Mouse (Mus musculus) midbrain, embryonic 12.5 days (tissue): Measurements from ENCODE around the gene Camsap2. TPM values are rescaled to one million over a fixed set of nuclear protein-coding genes. Genes with fewer than 3 reads are reported as not detected.

ENCODE experiments used
- ATAC-seq: fragments of 200-750 bp; cut with Nextera tagmentation; 2 replicates; pipeline ENCODE4 v1.8.0; 2017; ENCODE audit warnings: low read depth, moderate TSS enrichment, moderate library complexity; ENCODE audit not compliant: low FRiP score
- H3K27ac ChIP-seq: fragments of 300-500 bp; sonication (generic); replicated peaks from 2 replicates; pipeline ENCODE4 v1.5.1; 2016; ENCODE audit warnings: mild to moderate bottlenecking
- H3K27me3 ChIP-seq: fragments of 300-500 bp; sonication (generic); 2 replicates; pipeline ENCODE4 v1.6.1; 2016; ENCODE audit warnings: mild to moderate bottlenecking
- H3K36me3 ChIP-seq: fragments of 300-500 bp; sonication (generic); 2 replicates; pipeline ENCODE4 v1.6.1; 2016
- H3K4me1 ChIP-seq: fragments of 300-500 bp; sonication (generic); 2 replicates; pipeline ENCODE4 v1.6.1; 2016
- H3K4me2 ChIP-seq: fragments of 300-500 bp; sonication (generic); replicated peaks from 2 replicates; pipeline ENCODE4 v1.6.1; 2016; ENCODE audit warnings: mild to moderate bottlenecking, moderate library complexity
- H3K4me3 ChIP-seq: fragments of 300-500 bp; sonication (generic); 2 replicates; pipeline ENCODE4 v1.5.1; 2016; ENCODE audit warnings: mild to moderate bottlenecking
- H3K9ac ChIP-seq: fragments of 300-500 bp; sonication (generic); replicated peaks from 2 replicates; pipeline ENCODE4 v1.6.1; 2016; ENCODE audit warnings: mild to moderate bottlenecking, moderate library complexity
- H3K9me3 ChIP-seq: fragments of 300-500 bp; sonication (generic); 2 replicates; pipeline ENCODE4 v1.6.1; 2016; ENCODE audit warnings: mild to moderate bottlenecking
- WGBS: fragments of 180-500 bp; shearing (Covaris S2); methylation state at CpG from one replicate; pipeline ENCODE4 v1.1.7; 2016; 5-methylcytosine and 5-hydroxymethylcytosine counted together
- polyA plus RNA-seq: library from polyadenylated mRNA; unstranded; fragments of >200 nt; fragmentation: Nextera tagmentation; extraction: Ambion mirVana; gene quantifications from 2 replicates; pipeline ENCODE4 v1.2.1, GENCODE M21; 2016

The Camsap2 gene
- 34.2 and 38.8 TPM in 2 replicates for polyA plus RNA-seq

DNA sequence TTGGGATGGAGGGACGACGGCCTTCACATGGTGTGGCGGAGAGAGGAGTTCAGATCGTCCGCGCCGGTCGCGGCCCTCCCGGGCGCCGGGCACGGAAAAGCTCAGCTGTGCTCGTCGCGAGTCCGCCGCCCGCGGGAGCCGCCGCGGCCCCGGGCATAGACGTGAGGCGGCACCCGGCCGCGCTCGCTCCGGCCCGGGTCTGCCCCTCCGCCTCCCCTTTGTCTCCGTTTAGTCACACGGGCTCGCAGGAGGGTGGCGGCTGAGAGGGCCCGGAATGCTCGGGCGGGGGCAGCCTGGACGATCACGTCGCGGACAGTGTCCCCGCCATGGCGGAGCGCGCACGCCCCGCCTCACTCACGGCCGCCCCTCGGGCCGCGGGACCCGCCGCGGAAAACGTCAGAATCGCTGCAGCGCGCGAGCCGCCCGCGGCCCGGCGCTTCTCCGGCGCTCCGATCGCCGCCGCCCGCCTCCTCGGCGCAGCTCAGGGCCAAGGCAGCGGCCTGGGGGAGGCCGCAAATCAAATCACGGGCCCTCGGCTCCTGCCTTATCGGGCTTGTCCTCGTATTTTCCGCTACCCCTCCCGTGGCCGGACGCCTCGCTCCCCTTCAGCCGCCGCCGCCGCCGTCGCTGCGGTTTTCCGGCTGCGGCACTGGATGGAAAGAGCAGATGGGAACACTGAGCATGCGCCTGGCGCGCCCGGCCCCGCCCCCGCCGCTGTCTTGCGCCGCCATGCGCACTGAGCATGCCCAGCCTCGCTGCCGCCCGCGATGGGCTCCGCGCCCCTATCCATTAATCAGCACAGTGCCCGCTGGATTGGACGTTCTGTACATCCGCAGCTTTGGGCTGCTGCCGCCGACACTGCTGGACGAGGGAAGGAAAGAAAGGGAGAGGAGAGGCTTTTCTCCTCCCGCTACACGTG is at the start of gene Camsap2:
TSS of gene Camsap2 (minus strand) at position 651 of the 919 bp plus-strand sequence.
- H3K4me3 ChIP-seq: peak within 1 kb of the TSS; percentile 93
- peak within 1 kb of the TSS; percentile 96 for H3K9ac ChIP-seq
- peaks cover 34% of the 10 kb centered on the region for H3K4me1 ChIP-seq
- peaks cover 7% of the 10 kb centered on the region; the same call in 1 of the 2 replicates for H3K27me3 ChIP-seq
- no peaks in the 10 kb centered on the region for H3K36me3 ChIP-seq
- under 1% methylated on average over 106 of the region's 121 CpGs for WGBS
- H3K9me3 ChIP-seq: no peaks in the 10 kb centered on the region
- H3K4me2 ChIP-seq: peak within 1 kb of the TSS; percentile 77
- ATAC-seq: peak; percentile 98
- H3K27ac ChIP-seq: peak within 1 kb of the TSS; percentile 98

DNA sequence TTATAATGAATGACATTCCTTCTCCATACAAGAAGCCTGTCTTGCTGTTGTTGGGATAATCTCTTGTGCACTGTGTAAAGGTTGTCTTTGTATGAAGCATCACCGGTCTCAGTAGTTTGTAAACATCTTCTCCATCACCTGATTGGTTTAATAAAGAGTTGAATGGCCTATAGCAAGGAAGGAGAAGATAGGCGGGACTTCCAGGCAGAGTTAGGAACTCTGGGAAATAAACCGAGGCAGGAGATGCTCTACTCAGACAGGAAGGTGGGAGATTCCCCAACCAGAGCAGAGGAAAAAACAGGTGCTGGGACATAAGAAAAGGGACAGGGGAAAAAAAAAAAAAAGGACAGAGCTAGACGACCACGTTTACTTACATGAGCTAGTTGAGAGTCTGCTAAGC is 49.2 kb upstream of the Camsap2 start:
- Histone ChIP-seq H3K9me3 (no peaks in the 10 kb centered on the region), H3K9ac (no peak overlapping the region), H3K4me3 (no peak overlapping the region), H3K27me3 (no peaks in the 10 kb centered on the region), H3K4me2 (peak overlapping the region; percentile 44), H3K27ac (no peak overlapping the region), H3K36me3 (no peaks in the 10 kb centered on the region), H3K4me1 (no peaks in the 10 kb centered on the region)
- 33% methylated on average over 5 of the region's 5 CpGs for WGBS
- no peak for ATAC-seq

DNA sequence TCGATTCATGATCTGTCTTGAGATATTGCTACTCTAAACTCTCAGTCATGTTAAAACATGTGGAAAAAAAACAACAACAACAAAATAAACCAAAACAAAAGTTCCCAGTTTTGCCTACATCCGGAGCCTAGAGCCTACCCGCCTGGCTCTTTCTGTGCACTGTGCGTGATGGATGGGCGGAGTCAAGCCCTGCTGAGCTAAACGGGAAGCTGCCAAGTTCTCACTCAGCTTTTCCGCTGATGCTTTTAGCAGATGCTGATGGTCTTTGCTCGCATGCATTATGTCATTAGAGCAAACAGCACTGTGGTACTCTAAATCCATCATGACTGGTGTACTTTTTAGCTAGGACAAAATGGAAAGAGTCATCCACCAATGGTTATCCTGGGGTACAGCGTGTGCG is 48.6 kb upstream of the Camsap2 start:
- Histone ChIP-seq H3K4me2 (peak overlapping the region; percentile 44), H3K4me1 (no peaks in the 10 kb centered on the region), H3K4me3 (peak overlapping the region; percentile 11; the same call in 1 of the 2 replicates), H3K27me3 (no peaks in the 10 kb centered on the region), H3K9ac (no peak overlapping the region), H3K27ac (no peak overlapping the region), H3K36me3 (no peaks in the 10 kb centered on the region), H3K9me3 (no peaks in the 10 kb centered on the region)
- 42% methylated on average over 10 of the region's 10 CpGs for WGBS
- 0 out of 2 replicates have a peak, but pooled peaks have one; percentile 27 for ATAC-seq

DNA sequence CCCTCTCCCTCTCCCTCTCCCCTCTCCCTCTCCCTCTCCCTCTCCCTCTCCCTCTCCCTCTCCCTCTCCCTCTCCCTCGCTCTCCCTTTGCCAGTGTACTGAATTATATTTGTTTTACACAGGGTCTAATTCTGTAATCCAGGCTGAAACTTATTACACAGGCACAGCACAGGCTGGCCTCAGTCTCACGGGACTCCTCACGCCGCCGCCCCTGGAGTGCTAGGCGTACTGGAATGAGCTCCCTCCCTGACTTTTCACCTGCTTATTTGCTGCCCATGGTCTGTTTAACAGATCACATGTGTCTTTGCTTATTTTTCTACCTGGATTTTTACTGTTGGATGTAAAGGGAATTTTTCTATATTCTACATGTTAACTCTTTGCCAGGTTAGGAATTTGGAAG is 41.0 kb upstream of the Camsap2 start:
- Histone ChIP-seq H3K27ac (no peak overlapping the region), H3K9me3 (no peaks in the 10 kb centered on the region), H3K9ac (no peak overlapping the region), H3K4me1 (no peaks in the 10 kb centered on the region), H3K4me2 (no peak overlapping the region), H3K27me3 (no peaks in the 10 kb centered on the region), H3K4me3 (no peak overlapping the region), H3K36me3 (no peaks in the 10 kb centered on the region)
- no peak for ATAC-seq
- 43% methylated on average over 5 of the region's 6 CpGs for WGBS

DNA sequence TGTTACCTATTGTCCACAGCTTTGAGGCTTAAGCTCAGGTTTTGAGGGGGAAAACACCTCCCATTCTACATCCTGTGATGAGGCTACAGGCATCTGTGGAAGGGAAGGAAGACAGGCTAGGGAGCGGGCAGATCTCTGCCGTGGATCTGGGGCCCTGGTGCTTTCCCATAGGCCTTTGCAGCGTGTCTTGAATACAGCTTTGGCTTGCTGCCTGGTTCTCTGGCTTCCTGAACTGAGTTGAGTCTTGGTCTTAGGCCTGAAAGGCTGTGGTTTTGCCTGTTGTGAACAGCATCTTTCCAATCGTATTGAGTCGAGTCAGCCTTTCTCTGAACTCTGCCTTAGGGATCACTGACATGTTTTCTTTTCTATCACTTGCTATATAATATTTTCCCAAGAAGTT is 35.7 kb upstream of the Camsap2 start:
- Histone ChIP-seq H3K36me3 (no peaks in the 10 kb centered on the region), H3K27me3 (no peaks in the 10 kb centered on the region), H3K4me3 (no peak overlapping the region), H3K27ac (no peak overlapping the region), H3K9me3 (no peaks in the 10 kb centered on the region), H3K4me1 (no peaks in the 10 kb centered on the region), H3K4me2 (no peak overlapping the region), H3K9ac (no peak overlapping the region)
- WGBS: 91% methylated on average over 5 of the region's 5 CpGs
- ATAC-seq: no peak

DNA sequence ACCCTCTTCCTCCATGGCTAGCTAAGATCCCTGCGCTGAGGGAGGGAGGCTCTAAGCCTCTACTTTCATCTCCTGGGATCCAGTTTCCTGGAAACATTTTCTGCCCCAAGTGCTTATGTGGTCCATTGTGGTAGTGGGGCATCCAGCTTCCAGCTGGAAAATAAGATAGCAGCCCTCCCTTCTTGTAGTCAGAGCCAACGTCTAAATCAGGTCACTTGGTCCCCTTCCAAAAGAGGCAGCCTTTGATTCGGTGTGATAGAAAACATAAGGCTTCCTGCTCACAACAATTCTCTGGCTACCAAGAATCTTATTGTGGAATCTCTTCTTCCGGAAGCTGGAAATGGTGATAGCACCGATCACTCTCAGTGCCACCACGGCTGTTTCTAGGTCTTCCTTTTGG is 35.3 kb upstream of the Camsap2 start:
- Histone ChIP-seq H3K27ac (no peak overlapping the region), H3K4me2 (no peak overlapping the region), H3K4me3 (no peak overlapping the region), H3K9ac (no peak overlapping the region), H3K27me3 (no peaks in the 10 kb centered on the region), H3K4me1 (no peaks in the 10 kb centered on the region), H3K36me3 (no peaks in the 10 kb centered on the region), H3K9me3 (no peaks in the 10 kb centered on the region)
- no peak for ATAC-seq
- WGBS: 86% methylated on average over 6 of the region's 6 CpGs

DNA sequence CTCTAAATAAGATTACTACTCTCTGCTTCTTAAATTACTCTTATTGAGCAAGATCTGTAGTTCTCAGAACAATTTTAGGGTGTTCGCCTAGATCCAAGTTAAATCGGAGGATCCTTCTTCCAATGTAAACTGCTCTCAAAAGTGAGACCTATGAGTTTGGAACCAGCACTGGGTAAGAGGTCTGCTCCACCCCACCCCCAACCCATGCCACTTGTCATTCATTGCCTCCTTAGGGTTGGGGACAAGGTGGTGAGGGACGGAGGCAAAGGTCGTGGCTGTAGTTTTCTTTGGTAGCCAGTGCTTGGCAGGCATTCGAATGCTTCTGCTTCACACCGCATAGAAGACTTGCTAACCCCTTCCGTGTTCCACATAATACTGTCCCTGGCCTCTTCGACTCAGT is 34.7 kb upstream of the Camsap2 start:
- 90% methylated on average over 8 of the region's 8 CpGs for WGBS
- H3K27ac ChIP-seq: no peak overlapping the region
- H3K27me3 ChIP-seq: no peaks in the 10 kb centered on the region
- no peaks in the 10 kb centered on the region for H3K9me3 ChIP-seq
- no peaks in the 10 kb centered on the region for H3K36me3 ChIP-seq
- ATAC-seq: no peak
- no peaks in the 10 kb centered on the region for H3K4me1 ChIP-seq
- H3K4me3 ChIP-seq: no peak overlapping the region
- no peak overlapping the region for H3K9ac ChIP-seq
- no peak overlapping the region for H3K4me2 ChIP-seq

DNA sequence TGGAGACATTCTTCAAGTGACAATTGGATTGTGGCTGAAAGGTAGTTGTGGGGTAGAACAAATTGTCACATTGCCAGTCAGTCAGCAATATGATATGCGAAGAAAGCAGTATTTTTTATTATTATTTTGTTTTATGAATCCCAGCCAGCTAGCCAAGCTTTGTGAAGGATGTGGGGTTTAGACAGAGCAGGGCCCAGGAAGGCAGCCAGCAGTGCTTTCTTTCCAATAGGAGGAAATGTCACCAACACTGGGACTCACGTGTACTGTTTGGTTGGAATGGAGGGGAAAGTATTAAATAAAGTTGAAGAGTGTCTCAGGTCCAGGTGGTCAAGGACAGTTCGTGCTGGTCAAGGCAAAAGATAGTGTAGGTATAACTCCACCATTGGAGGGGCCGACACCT is 34.3 kb upstream of the Camsap2 start:
- 90% methylated on average over 4 of the region's 4 CpGs for WGBS
- no peaks in the 10 kb centered on the region for H3K4me1 ChIP-seq
- no peaks in the 10 kb centered on the region for H3K27me3 ChIP-seq
- no peak overlapping the region for H3K9ac ChIP-seq
- ATAC-seq: no peak
- H3K9me3 ChIP-seq: no peaks in the 10 kb centered on the region
- no peak overlapping the region for H3K4me3 ChIP-seq
- no peak overlapping the region for H3K27ac ChIP-seq
- no peak overlapping the region for H3K4me2 ChIP-seq
- H3K36me3 ChIP-seq: no peaks in the 10 kb centered on the region

DNA sequence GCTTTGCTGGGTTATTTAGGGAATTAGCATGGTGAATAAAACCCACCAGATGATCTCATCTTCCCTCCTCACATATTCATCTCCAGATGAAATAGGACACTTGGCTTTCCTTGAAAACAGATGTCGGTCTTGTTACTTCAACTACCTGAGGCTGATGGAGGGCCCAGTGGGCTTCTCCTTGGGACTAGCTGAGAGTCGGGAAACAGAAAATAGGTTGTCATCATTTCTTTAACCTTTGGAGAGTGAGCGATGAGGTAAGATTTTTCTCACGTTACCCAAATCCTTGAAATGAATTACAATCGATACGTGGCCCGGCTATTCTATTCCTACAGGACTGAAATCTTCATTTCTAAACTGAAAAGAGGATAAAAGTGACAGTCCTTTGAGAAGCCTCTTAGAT is 33.4 kb upstream of the Camsap2 start:
- ATAC-seq: no peak
- H3K4me2 ChIP-seq: no peak overlapping the region
- 93% methylated on average over 7 of the region's 7 CpGs for WGBS
- no peak overlapping the region for H3K4me3 ChIP-seq
- no peak overlapping the region for H3K27ac ChIP-seq
- H3K27me3 ChIP-seq: no peaks in the 10 kb centered on the region
- peaks cover 2% of the 10 kb centered on the region; the same call in 1 of the 2 replicates for H3K9me3 ChIP-seq
- H3K36me3 ChIP-seq: no peaks in the 10 kb centered on the region
- H3K9ac ChIP-seq: no peak overlapping the region
- no peaks in the 10 kb centered on the region for H3K4me1 ChIP-seq

DNA sequence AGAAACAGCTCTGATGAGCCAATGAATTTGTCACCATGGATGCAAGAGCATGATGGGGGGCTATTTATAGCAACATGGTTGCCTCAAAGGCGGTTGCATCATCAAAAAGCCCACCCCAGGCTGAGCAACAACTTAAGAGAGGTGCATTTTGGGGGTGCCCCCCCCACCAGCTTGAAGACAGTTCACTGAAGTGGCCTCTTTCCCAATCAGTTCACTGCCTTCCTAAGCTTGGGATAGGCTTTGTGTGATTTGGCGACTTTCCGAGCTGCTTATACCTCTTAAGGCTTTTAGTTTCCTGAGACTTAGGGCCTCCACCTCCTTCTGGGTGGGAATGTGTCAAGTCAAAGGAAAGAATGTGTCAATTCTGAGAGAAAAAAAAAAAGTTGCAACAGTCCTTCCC is 20.1 kb upstream of the Camsap2 start:
- no peak overlapping the region for H3K9ac ChIP-seq
- H3K4me3 ChIP-seq: no peak overlapping the region
- peaks cover 24% of the 10 kb centered on the region for H3K4me1 ChIP-seq
- no peaks in the 10 kb centered on the region for H3K9me3 ChIP-seq
- H3K27ac ChIP-seq: no peak overlapping the region
- H3K36me3 ChIP-seq: no peaks in the 10 kb centered on the region
- no peak for ATAC-seq
- H3K27me3 ChIP-seq: peaks cover 4% of the 10 kb centered on the region; the same call in 1 of the 2 replicates
- WGBS: 67% methylated on average over 3 of the region's 3 CpGs
- no peak overlapping the region for H3K4me2 ChIP-seq

DNA sequence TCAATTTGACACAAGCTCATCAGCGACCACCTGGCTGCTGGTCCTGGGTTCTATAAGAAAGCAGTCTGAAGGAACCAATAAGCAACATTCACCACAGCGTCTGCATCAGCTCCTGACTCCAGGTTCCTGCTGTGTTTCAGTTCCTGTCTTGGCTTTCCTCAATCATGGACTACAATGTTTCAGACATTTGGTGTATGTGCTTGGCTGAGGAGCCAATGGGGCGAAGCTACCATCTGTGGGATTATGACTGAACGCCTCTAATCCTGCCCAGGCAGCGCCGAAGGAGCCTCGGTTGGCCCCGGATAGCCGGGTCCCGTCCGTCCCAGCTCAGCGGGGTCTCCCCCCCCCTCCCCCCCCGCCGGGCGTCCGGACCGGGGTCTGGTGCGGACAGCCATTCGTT is 18.8 kb upstream of the Camsap2 start:
- H3K9ac ChIP-seq: no peak overlapping the region
- H3K4me2 ChIP-seq: no peak overlapping the region
- H3K4me3 ChIP-seq: no peak overlapping the region
- no peak overlapping the region for H3K27ac ChIP-seq
- H3K27me3 ChIP-seq: peaks cover 4% of the 10 kb centered on the region; the same call in 1 of the 2 replicates
- peaks cover 17% of the 10 kb centered on the region for H3K4me1 ChIP-seq
- no peaks in the 10 kb centered on the region for H3K36me3 ChIP-seq
- no peak for ATAC-seq
- no peaks in the 10 kb centered on the region for H3K9me3 ChIP-seq
- WGBS: 58% methylated on average over 18 of the region's 19 CpGs

DNA sequence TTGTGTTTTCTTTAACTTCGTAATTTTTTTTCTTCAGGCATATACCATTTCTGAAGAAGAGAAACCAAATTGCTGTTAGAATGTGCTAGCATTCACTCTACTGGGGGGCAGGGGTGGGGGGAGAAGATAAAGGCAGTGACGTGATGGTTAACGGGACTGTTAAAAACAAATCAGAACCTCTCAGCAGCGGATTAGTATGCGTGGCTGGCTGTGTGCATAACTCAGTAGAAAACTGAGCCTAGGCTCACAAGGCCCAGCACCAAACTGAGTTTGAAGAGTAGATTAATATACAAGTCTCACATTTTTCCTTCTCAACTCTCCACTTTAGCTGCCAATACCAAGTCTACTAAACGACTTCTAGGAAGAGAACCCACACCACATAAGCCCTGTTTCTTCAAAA is 17.1 kb upstream of the Camsap2 start:
- Histone ChIP-seq H3K4me3 (no peak overlapping the region), H3K4me2 (no peak overlapping the region), H3K9ac (no peak overlapping the region), H3K9me3 (no peaks in the 10 kb centered on the region), H3K27ac (0 out of 2 replicates have a peak overlapping the region, but pooled peaks have one; percentile 52), H3K27me3 (peaks cover 4% of the 10 kb centered on the region; the same call in 1 of the 2 replicates), H3K36me3 (no peaks in the 10 kb centered on the region), H3K4me1 (peaks cover 17% of the 10 kb centered on the region)
- 48% methylated on average over 6 of the region's 6 CpGs for WGBS
- peak; percentile 38; the same call in 1 of the 2 replicates for ATAC-seq
